Mouse (Mus musculus): Measurements from ENCODE around the gene Gm20696. TPM values are rescaled to one million over a fixed set of nuclear protein-coding genes. Genes with fewer than 3 reads are reported as not detected.

Gene Gm20696
- polyA plus RNA-seq, 2 experiments = 2.0 to 5.9 TPM

DNA sequence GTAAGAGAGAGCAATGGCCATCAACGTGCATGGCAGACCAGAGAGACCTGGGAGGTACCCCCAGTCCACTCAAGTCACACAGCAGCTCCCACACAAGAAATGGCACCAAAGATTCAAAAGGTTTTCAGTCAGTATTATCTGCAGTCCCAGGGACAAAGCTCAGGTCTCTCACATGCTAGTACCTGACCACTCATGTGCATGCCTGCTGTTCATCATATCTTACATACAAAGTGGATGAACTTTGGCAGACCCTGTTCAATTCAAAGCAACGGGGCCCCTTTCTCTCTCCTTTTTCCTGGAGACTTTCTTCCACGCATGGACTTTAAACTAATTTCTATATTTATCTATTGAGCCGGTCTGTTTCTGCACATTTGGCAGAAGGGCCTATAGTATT is 404.9 kb downstream of the Gm20696 start:
- H3K27ac ChIP-seq (replicated peaks; ENCODE audit: low read depth, low read length) = no peak overlapping the region
- no peak overlapping the region for H3K9ac ChIP-seq (ENCODE audit: low read depth, low read length, severe bottlenecking)
- 51% methylated on average over 4 of the region's 4 CpGs for WGBS
- H3K27me3 ChIP-seq (ENCODE audit: control insufficient read depth, insufficient read depth, low read length) = no peaks in the 10 kb centered on the region
- no peak for TF ChIP-seq POLR2A (IDR thresholded peaks at IDR 0.05; ENCODE audit: borderline replicate concordance, extremely low read depth, insufficient read depth, insufficient read length)
- H3K9me3 ChIP-seq (ENCODE audit: control insufficient read depth, low read length) = no peaks in the 10 kb centered on the region
- peaks cover 32% of the 10 kb centered on the region for H3K4me1 ChIP-seq (ENCODE audit: control insufficient read depth, insufficient read depth, low read length)
- ATAC-seq (ENCODE audit: low FRiP score, low read depth) (no peak), DNase-seq (ENCODE audit: low spot score) (no peak)
- H3K4me3 ChIP-seq (replicated peaks; ENCODE audit: low read length) = no peak overlapping the region
- H3K36me3 ChIP-seq (ENCODE audit: control insufficient read depth, insufficient read depth, low read length) = no peaks in the 10 kb centered on the region
- H3K4me2 ChIP-seq (replicated peaks; ENCODE audit: low read depth, low read length, severe bottlenecking) = no peak overlapping the region

DNA sequence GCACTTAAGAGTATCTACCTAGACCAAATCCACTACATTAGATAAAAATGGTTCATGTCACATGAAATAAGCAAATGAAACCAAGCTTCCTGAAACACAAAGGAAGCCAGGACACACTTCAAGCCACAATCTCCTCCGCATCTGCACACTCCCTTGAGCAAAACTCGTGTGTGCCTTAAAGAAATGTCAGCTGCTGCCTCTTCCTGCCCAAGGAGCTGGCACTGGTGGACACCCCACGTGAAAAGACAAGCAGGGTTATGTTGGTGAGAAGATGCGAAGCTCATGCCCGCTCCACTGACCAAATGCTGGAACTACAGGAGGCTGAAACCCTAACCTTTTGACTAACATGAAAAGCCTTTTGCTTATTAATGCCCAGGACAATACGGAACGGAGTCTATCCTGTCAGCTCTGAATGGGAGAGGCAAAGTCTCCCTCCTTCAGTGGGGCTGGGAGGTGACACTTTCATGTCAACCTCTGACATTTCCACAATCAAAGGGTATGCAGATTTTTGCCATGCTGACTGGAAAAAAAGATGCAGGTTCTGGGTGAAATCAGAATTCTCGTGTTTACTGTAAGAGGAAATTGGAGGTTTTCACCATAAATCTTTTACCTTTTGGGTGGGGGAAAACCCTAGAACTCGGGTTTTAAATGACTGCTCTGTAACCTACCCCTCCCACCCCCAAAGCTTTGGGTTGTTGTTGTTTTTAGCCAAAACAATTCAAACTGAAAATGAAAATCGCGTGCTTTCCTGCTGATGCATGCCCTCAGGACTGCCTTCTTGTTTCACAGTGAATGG is 405.5 kb downstream of the Gm20696 start:
- no peak for ATAC-seq (ENCODE audit: low FRiP score, low read depth)
- H3K36me3 ChIP-seq (ENCODE audit: control insufficient read depth, insufficient read depth, low read length) = no peaks in the 10 kb centered on the region
- H3K9me3 ChIP-seq (ENCODE audit: control insufficient read depth, low read length) = no peaks in the 10 kb centered on the region
- no peak overlapping the region for H3K4me3 ChIP-seq (replicated peaks; ENCODE audit: low read length)
- TF ChIP-seq POLR2A (IDR thresholded peaks at IDR 0.05; ENCODE audit: borderline replicate concordance, extremely low read depth, insufficient read depth, insufficient read length) = no peak
- DNase-seq (ENCODE audit: low spot score) = no peak
- no peaks in the 10 kb centered on the region for H3K27me3 ChIP-seq (ENCODE audit: control insufficient read depth, insufficient read depth, low read length)
- WGBS = 61% methylated on average over 11 of the region's 11 CpGs
- H3K9ac ChIP-seq (ENCODE audit: low read depth, low read length, severe bottlenecking) = no peak overlapping the region
- no peak overlapping the region for H3K4me2 ChIP-seq (replicated peaks; ENCODE audit: low read depth, low read length, severe bottlenecking)
- peaks cover 26% of the 10 kb centered on the region for H3K4me1 ChIP-seq (ENCODE audit: control insufficient read depth, insufficient read depth, low read length)
- H3K27ac ChIP-seq (replicated peaks; ENCODE audit: low read depth, low read length) = no peak overlapping the region

DNA sequence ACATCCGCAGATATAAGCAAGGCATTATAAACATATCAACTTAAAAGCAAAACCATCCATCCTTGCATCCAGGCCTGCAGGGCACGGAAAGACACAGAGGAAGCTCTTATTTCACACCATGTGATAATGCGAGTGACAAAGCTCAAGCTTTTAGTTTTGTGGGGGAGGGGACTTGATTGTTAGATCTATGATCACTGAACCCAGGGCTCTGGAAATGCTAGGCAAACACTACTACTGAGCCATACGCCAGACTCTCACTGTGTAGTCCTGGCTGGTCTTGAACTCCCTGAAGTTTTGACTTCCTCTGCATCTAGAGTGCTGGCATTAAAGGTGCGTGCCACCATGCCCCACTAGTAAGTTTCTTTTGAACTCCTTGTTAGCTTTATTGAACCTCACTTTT is 408.3 kb downstream of the Gm20696 start:
- H3K9me3 ChIP-seq (ENCODE audit: control insufficient read depth, low read length) = no peaks in the 10 kb centered on the region
- no peak for DNase-seq (ENCODE audit: low spot score)
- no peak for ATAC-seq (ENCODE audit: low FRiP score, low read depth)
- H3K36me3 ChIP-seq (ENCODE audit: control insufficient read depth, insufficient read depth, low read length) = no peaks in the 10 kb centered on the region
- H3K27ac ChIP-seq (replicated peaks; ENCODE audit: low read depth, low read length) = no peak overlapping the region
- TF ChIP-seq POLR2A (IDR thresholded peaks at IDR 0.05; ENCODE audit: borderline replicate concordance, extremely low read depth, insufficient read depth, insufficient read length) = no peak
- H3K4me2 ChIP-seq (replicated peaks; ENCODE audit: low read depth, low read length, severe bottlenecking) = no peak overlapping the region
- no peak overlapping the region for H3K9ac ChIP-seq (ENCODE audit: low read depth, low read length, severe bottlenecking)
- no peak overlapping the region for H3K4me3 ChIP-seq (replicated peaks; ENCODE audit: low read length)
- peaks cover 7% of the 10 kb centered on the region for H3K4me1 ChIP-seq (ENCODE audit: control insufficient read depth, insufficient read depth, low read length)
- no peaks in the 10 kb centered on the region for H3K27me3 ChIP-seq (ENCODE audit: control insufficient read depth, insufficient read depth, low read length)
- WGBS = 78% methylated on average over 5 of the region's 5 CpGs

DNA sequence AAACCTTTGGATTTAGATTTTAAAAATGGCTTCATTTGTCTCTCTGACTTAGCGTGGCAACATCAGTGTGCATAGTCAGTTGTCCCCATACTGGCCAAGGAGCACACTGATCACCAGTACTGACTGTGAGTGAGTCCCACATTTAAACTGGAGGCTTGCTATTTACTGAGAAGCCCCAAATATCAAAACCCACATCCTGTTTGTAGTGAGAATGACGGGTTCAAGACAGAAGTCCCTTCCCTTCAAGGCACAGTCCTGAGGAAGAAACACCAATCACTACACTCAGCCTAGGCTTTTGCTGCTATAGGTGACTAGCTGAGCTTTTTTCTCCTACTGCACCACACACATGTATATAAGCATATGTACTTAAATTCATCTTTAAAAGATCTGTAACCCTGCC is 408.9 kb downstream of the Gm20696 start:
- 87% methylated on average over 2 of the region's 2 CpGs for WGBS
- Histone ChIP-seq H3K27me3 (ENCODE audit: control insufficient read depth, insufficient read depth, low read length) (no peaks in the 10 kb centered on the region), H3K9ac (ENCODE audit: low read depth, low read length, severe bottlenecking) (no peak overlapping the region), H3K4me1 (ENCODE audit: control insufficient read depth, insufficient read depth, low read length) (peaks cover under 1% of the 10 kb centered on the region; the same call in 1 of the 2 replicates), H3K36me3 (ENCODE audit: control insufficient read depth, insufficient read depth, low read length) (no peaks in the 10 kb centered on the region), H3K9me3 (ENCODE audit: control insufficient read depth, low read length) (no peaks in the 10 kb centered on the region), H3K27ac (replicated peaks; ENCODE audit: low read depth, low read length) (no peak overlapping the region), H3K4me3 (replicated peaks; ENCODE audit: low read length) (no peak overlapping the region), H3K4me2 (replicated peaks; ENCODE audit: low read depth, low read length, severe bottlenecking) (no peak overlapping the region)
- DNase-seq (ENCODE audit: low spot score) (no peak), ATAC-seq (ENCODE audit: low FRiP score, low read depth) (no peak)
- TF ChIP-seq POLR2A (IDR thresholded peaks at IDR 0.05; ENCODE audit: borderline replicate concordance, extremely low read depth, insufficient read depth, insufficient read length) = no peak

DNA sequence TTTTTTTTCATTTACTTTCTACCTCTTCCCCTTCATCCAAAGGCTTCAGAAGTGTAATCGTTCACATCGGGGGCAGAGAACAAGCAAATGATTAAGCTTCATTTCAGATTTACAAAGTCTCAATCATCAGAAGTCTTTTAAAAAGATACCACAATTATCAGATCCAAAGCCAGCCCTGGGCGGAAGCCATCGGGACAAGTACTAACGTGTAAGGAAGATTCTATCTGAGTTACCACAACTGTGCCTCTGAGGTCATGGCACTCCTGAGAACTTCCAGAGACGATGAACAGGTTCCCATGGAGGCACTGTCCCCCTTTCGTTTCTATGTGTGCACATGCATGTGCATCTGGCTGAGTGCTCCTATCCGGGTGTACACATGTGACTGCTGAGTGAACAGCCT is 413.3 kb downstream of the Gm20696 start:
- DNase-seq (ENCODE audit: low spot score) = no peak
- H3K27me3 ChIP-seq (ENCODE audit: control insufficient read depth, insufficient read depth, low read length) = no peaks in the 10 kb centered on the region
- H3K27ac ChIP-seq (replicated peaks; ENCODE audit: low read depth, low read length) = no peak overlapping the region
- no peak overlapping the region for H3K4me3 ChIP-seq (replicated peaks; ENCODE audit: low read length)
- H3K36me3 ChIP-seq (ENCODE audit: control insufficient read depth, insufficient read depth, low read length) = no peaks in the 10 kb centered on the region
- H3K9ac ChIP-seq (ENCODE audit: low read depth, low read length, severe bottlenecking) = no peak overlapping the region
- ATAC-seq (ENCODE audit: low FRiP score, low read depth) = no peak
- H3K4me2 ChIP-seq (replicated peaks; ENCODE audit: low read depth, low read length, severe bottlenecking) = no peak overlapping the region
- no peaks in the 10 kb centered on the region for H3K9me3 ChIP-seq (ENCODE audit: control insufficient read depth, low read length)
- TF ChIP-seq POLR2A (IDR thresholded peaks at IDR 0.05; ENCODE audit: borderline replicate concordance, extremely low read depth, insufficient read depth, insufficient read length) = no peak
- H3K4me1 ChIP-seq (ENCODE audit: control insufficient read depth, insufficient read depth, low read length) = no peaks in the 10 kb centered on the region
- WGBS = 82% methylated on average over 8 of the region's 8 CpGs
